Mouse (Mus musculus) intestine, postnatal 0 days (tissue): Measurements from ENCODE around the gene 1700016C15Rik. TPM values are rescaled to one million over a fixed set of nuclear protein-coding genes. Genes with fewer than 3 reads are reported as not detected.

ENCODE experiments used
- ATAC-seq: fragments of 200-750 bp; cut with Nextera tagmentation; 2 replicates; pipeline ENCODE4 v1.8.0; 2017; ENCODE audit warnings: mild to moderate bottlenecking, moderate TSS enrichment, moderate library complexity
- H3K27ac ChIP-seq: fragments of 300-500 bp; sonication (generic); 2 replicates; pipeline ENCODE4 v1.5.1; 2014; ENCODE audit warnings: mild to moderate bottlenecking, low read depth, low read length, moderate library complexity
- H3K27me3 ChIP-seq: fragments of 300-500 bp; sonication (generic); replicated peaks from 2 replicates; pipeline ENCODE4 v1.6.1; 2014; ENCODE audit warnings: low read length, mixed read lengths; ENCODE audit not compliant: control insufficient read depth, insufficient read depth
- H3K36me3 ChIP-seq: fragments of 300-500 bp; sonication (generic); 2 replicates; pipeline ENCODE4 v1.6.1; 2014; ENCODE audit warnings: mild to moderate bottlenecking, moderate library complexity; ENCODE audit not compliant: control insufficient read depth, insufficient read depth
- H3K4me1 ChIP-seq: fragments of 300-500 bp; sonication (generic); replicated peaks from 2 replicates; pipeline ENCODE4 v1.6.1; 2014; ENCODE audit warnings: antibody characterized with exemption, low read length, mixed read lengths; ENCODE audit not compliant: control insufficient read depth, insufficient read depth
- H3K4me2 ChIP-seq: fragments of 300-500 bp; sonication (generic); replicated peaks from 2 replicates; pipeline ENCODE4 v1.6.1; 2014; ENCODE audit warnings: low read depth, mild to moderate bottlenecking, moderate library complexity
- H3K4me3 ChIP-seq: fragments of 300-500 bp; sonication (generic); 2 replicates; pipeline ENCODE4 v1.5.1; 2014; ENCODE audit warnings: low read depth, low read length
- H3K9ac ChIP-seq: fragments of 300-500 bp; sonication (generic); 2 replicates; pipeline ENCODE4 v1.6.1; 2014; ENCODE audit warnings: mild to moderate bottlenecking, low read depth, low read length
- H3K9me3 ChIP-seq: fragments of 300-500 bp; sonication (generic); 2 replicates; pipeline ENCODE4 v1.6.1; 2016; ENCODE audit warnings: mixed run types; ENCODE audit not compliant: control insufficient read depth
- CTCF ChIP-seq: sonication (generic); IDR thresholded peaks from 2 replicates; pipeline ENCODE4 v1.5.1; 2016; ENCODE audit warnings: low read depth, mild to moderate bottlenecking, control low read depth, antibody characterized with exemption, moderate library complexity
- WGBS: fragments of 180-500 bp; shearing (Covaris S2); extraction: QIAGEN DNeasy Blood & Tissue Kit; methylation state at CpG from one replicate; pipeline ENCODE4 v1.1.7; 2014; 5-methylcytosine and 5-hydroxymethylcytosine counted together
- polyA plus RNA-seq: library from polyadenylated mRNA; unstranded; fragments of >200 nt; fragmentation: Nextera tagmentation; extraction: Ambion mirVana; gene quantifications from 2 replicates; pipeline ENCODE4 v1.2.1, GENCODE M21; 2015

Gene 1700016C15Rik
- polyA plus RNA-seq, 1 experiment from 2014 or later, result 13.6 TPM

GRCm38 (mm10) chr1:177747869-177748540, 18.4 kb downstream of the 1700016C15Rik start:
- no peaks in the 10 kb centered on the region for H3K27me3 ChIP-seq
- H3K4me2 ChIP-seq, result no peak overlapping the region
- WGBS, result 72% methylated on average over 6 of the region's 6 CpGs
- peak; percentile 84 for ATAC-seq
- H3K9ac ChIP-seq, result no peak overlapping the region
- H3K4me3 ChIP-seq, result no peak overlapping the region
- no peak overlapping the region; the same call in 1 of the 2 replicates for H3K27ac ChIP-seq
- TF ChIP-seq CTCF, result no peak
- no peaks in the 10 kb centered on the region for H3K4me1 ChIP-seq
- H3K9me3 ChIP-seq, result peaks cover 20% of the 10 kb centered on the region
- no peaks in the 10 kb centered on the region; the same call in 1 of the 2 replicates for H3K36me3 ChIP-seq

- no peak for TF ChIP-seq CTCF
- Histone ChIP-seq H3K9me3 (peaks cover 20% of the 10 kb centered on the region), H3K36me3 (no peaks in the 10 kb centered on the region; the same call in 1 of the 2 replicates), H3K9ac (no peak overlapping the region), H3K4me2 (no peak overlapping the region), H3K27ac (no peak overlapping the region), H3K27me3 (no peaks in the 10 kb centered on the region), H3K4me3 (no peak overlapping the region), H3K4me1 (no peaks in the 10 kb centered on the region)
- 56% methylated on average over 1 of the region's 1 CpGs for WGBS
- ATAC-seq, result no peak
Observed at GRCm38 (mm10) chr1:177753496-177753895, 23.9 kb downstream of the 1700016C15Rik start.

- no peaks in the 10 kb centered on the region for H3K36me3 ChIP-seq
- ATAC-seq, result no peak
- no peak overlapping the region for H3K27ac ChIP-seq
- no peak overlapping the region for H3K4me3 ChIP-seq
- no peaks in the 10 kb centered on the region for H3K27me3 ChIP-seq
- no peak overlapping the region for H3K4me2 ChIP-seq
- H3K9ac ChIP-seq, result no peak overlapping the region
- H3K9me3 ChIP-seq, result no peaks in the 10 kb centered on the region
- no peak for TF ChIP-seq CTCF
- H3K4me1 ChIP-seq, result no peaks in the 10 kb centered on the region
- 95% methylated on average over 5 of the region's 5 CpGs for WGBS
Observed at GRCm38 (mm10) chr1:177757249-177757648, 27.6 kb downstream of the 1700016C15Rik start.

GRCm38 (mm10) chr1:177768931-177769330, 39.3 kb downstream of the 1700016C15Rik start:
- Histone ChIP-seq H3K27me3 (no peaks in the 10 kb centered on the region), H3K4me2 (no peak overlapping the region), H3K9me3 (no peaks in the 10 kb centered on the region), H3K9ac (no peak overlapping the region), H3K27ac (no peak overlapping the region), H3K36me3 (peaks cover 48% of the 10 kb centered on the region), H3K4me3 (no peak overlapping the region), H3K4me1 (no peaks in the 10 kb centered on the region)
- ATAC-seq, result no peak
- TF ChIP-seq CTCF, result no peak

DNA sequence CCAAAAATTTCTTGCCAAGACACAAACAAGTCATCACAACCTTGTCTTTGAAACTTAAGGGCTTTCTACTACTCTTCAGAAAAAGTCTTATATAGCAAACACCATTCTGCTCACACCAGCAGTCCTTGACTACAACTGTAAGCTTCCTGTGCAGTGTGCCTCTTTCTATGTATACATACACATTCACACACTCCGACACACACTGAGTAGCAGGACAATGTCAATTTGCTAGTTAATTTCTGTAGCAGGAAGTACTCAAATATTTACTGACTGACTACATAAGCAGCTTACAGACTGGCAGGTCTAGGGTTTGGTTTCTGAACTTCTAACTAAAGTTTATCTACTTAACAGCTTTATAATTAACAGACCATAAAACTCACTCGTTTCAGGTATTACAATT, 47.8 kb downstream of the 1700016C15Rik start:
- no peak for ATAC-seq
- Histone ChIP-seq H3K9me3 (no peaks in the 10 kb centered on the region), H3K4me3 (no peak overlapping the region), H3K27me3 (no peaks in the 10 kb centered on the region), H3K9ac (no peak overlapping the region), H3K36me3 (peaks cover 24% of the 10 kb centered on the region), H3K27ac (no peak overlapping the region), H3K4me1 (no peaks in the 10 kb centered on the region), H3K4me2 (no peak overlapping the region)
- WGBS, result 23% methylated on average over 2 of the region's 2 CpGs
- TF ChIP-seq CTCF, result no peak

DNA sequence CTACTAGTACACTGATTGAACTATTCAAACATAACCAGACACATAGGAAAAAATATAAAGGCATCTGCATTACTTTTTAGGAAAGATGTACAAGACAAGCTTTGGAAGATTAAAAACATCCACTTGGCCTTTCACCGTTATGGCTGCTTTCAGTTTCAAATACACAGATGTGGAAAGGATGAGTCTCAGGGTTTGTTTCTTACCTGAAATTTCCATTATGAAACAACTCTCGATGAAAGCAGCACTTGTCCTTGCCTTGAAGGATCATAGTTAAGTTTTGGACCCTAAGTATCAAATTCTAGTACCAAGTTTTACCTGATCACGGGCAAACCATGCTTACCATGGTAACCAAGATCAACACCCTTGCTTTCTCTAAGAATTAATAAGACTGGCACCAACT, 63.2 kb downstream of the 1700016C15Rik start:
- Histone ChIP-seq H3K27me3 (no peaks in the 10 kb centered on the region), H3K9ac (no peak overlapping the region), H3K4me1 (peaks cover 4% of the 10 kb centered on the region; the same call in 1 of the 2 replicates), H3K9me3 (no peaks in the 10 kb centered on the region), H3K4me3 (no peak overlapping the region), H3K36me3 (no peaks in the 10 kb centered on the region), H3K27ac (no peak overlapping the region), H3K4me2 (no peak overlapping the region)
- no peak for TF ChIP-seq CTCF
- 82% methylated on average over 3 of the region's 3 CpGs for WGBS
- no peak for ATAC-seq

DNA sequence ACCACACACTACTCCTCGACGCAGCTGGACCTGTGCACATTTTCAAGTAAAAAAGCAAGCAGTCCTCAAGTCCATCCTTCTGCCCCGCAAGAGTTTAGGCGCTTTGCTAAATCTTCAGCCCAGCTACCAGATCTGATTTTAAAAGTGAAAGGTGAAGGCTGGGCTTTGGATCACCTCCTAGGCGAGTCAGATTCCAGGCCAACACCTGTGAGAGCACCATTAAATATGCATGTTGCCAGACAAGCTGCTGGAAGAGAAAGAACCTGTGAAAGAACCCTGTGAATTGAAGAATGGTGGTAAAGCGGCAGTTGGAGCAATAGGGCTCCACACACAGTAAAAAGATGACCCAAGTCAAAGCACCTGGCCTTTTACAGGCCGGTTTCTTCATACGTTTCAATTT, 65.3 kb downstream of the 1700016C15Rik start:
- peaks cover 4% of the 10 kb centered on the region; the same call in 1 of the 2 replicates for H3K4me1 ChIP-seq
- no peak for TF ChIP-seq CTCF
- peak overlapping the region; percentile 91 for H3K9ac ChIP-seq
- H3K27ac ChIP-seq, result no peak overlapping the region
- no peaks in the 10 kb centered on the region for H3K27me3 ChIP-seq
- H3K36me3 ChIP-seq, result no peaks in the 10 kb centered on the region
- H3K4me3 ChIP-seq, result peak overlapping the region; percentile 92
- WGBS, result 9% methylated on average over 8 of the region's 8 CpGs
- no peak for ATAC-seq
- H3K4me2 ChIP-seq, result peak overlapping the region; percentile 86
- H3K9me3 ChIP-seq, result no peaks in the 10 kb centered on the region
